Mouse (Mus musculus) embryonic facial prominence, embryonic 10.5 days (tissue): ENCODE data around the gene Tenm3. TPM values are rescaled to one million over a fixed set of nuclear protein-coding genes. Genes with fewer than 3 reads are reported as not detected.

ENCODE experiments used
- DNase-seq: peaks from one replicate; pipeline ENCODE4 v3.0.0-alpha.2; 2017; ENCODE audit warnings: low spot score
- H3K27ac ChIP-seq: fragments of 300-500 bp; sonication (generic); replicated peaks from 2 replicates; pipeline ENCODE4 v1.5.1; 2016; ENCODE audit warnings: mild to moderate bottlenecking
- H3K27me3 ChIP-seq: fragments of 300-500 bp; sonication (generic); replicated peaks from 2 replicates; pipeline ENCODE4 v1.6.1; 2016; ENCODE audit warnings: low read depth, mild to moderate bottlenecking; ENCODE audit not compliant: poor library complexity, severe bottlenecking
- H3K36me3 ChIP-seq: fragments of 300-500 bp; sonication (generic); replicated peaks from 2 replicates; pipeline ENCODE4 v1.6.1; 2016; ENCODE audit warnings: mild to moderate bottlenecking, moderate library complexity
- H3K4me1 ChIP-seq: fragments of 300-500 bp; sonication (generic); 2 replicates; pipeline ENCODE4 v1.6.1; 2016
- H3K4me3 ChIP-seq: fragments of 300-500 bp; sonication (generic); 2 replicates; pipeline ENCODE4 v1.5.1; 2016; ENCODE audit warnings: mild to moderate bottlenecking, moderate library complexity
- H3K9me3 ChIP-seq: fragments of 300-500 bp; sonication (generic); 2 replicates; pipeline ENCODE4 v1.6.1; 2016; ENCODE audit warnings: mild to moderate bottlenecking
- WGBS: fragments of 180-500 bp; shearing (Covaris S2); methylation state at CpG from one replicate; pipeline ENCODE4 v1.1.7; 2016; 5-methylcytosine and 5-hydroxymethylcytosine counted together
- polyA plus RNA-seq: library from polyadenylated mRNA; unstranded; fragments of >200 nt; fragmentation: Nextera tagmentation; extraction: Ambion mirVana; gene quantifications from 2 replicates; pipeline ENCODE4 v1.2.1, GENCODE M21; 2016

Tenm3 gene
- polyA plus RNA-seq, 1 experiment from 2014 or later: 44.0 TPM

GRCm38 (mm10) chr8:48517431-48517830 is 326.3 kb downstream of the Tenm3 start:
- no peaks in the 10 kb centered on the region for H3K9me3 ChIP-seq
- H3K36me3 ChIP-seq: peaks cover 23% of the 10 kb centered on the region
- no peak overlapping the region for H3K4me3 ChIP-seq
- H3K4me1 ChIP-seq: peaks cover 6% of the 10 kb centered on the region
- H3K27me3 ChIP-seq: no peaks in the 10 kb centered on the region
- no peak for DNase-seq
- H3K27ac ChIP-seq: no peak overlapping the region

- DNase-seq: no peak
- no peak overlapping the region for H3K4me3 ChIP-seq
- H3K27ac ChIP-seq: no peak overlapping the region
- H3K4me1 ChIP-seq: peaks cover 12% of the 10 kb centered on the region
- no peaks in the 10 kb centered on the region for H3K9me3 ChIP-seq
- H3K27me3 ChIP-seq: no peaks in the 10 kb centered on the region
- peaks cover 26% of the 10 kb centered on the region for H3K36me3 ChIP-seq
- 90% methylated on average over 4 of the region's 4 CpGs for WGBS
Measured at GRCm38 (mm10) chr8:48514230-48514629, 329.5 kb downstream of the Tenm3 start.

GRCm38 (mm10) chr8:48513801-48514200 is 329.9 kb downstream of the Tenm3 start:
- WGBS: 92% methylated on average over 7 of the region's 7 CpGs

GRCm38 (mm10) chr8:48511546-48511945 is 332.2 kb downstream of the Tenm3 start:
- H3K4me3 ChIP-seq: no peak overlapping the region
- peaks cover 25% of the 10 kb centered on the region for H3K36me3 ChIP-seq
- H3K9me3 ChIP-seq: no peaks in the 10 kb centered on the region
- H3K4me1 ChIP-seq: peaks cover 26% of the 10 kb centered on the region
- no peak for DNase-seq
- no peak overlapping the region for H3K27ac ChIP-seq
- WGBS: 90% methylated on average over 12 of the region's 12 CpGs
- H3K27me3 ChIP-seq: no peaks in the 10 kb centered on the region

More at GRCm38 (mm10) chr8:48513801-48514200, 329.9 kb downstream of the Tenm3 start:
- no peak for DNase-seq
- H3K4me3 ChIP-seq: no peak overlapping the region
- H3K27me3 ChIP-seq: no peaks in the 10 kb centered on the region
- no peaks in the 10 kb centered on the region for H3K9me3 ChIP-seq
- H3K4me1 ChIP-seq: peaks cover 17% of the 10 kb centered on the region
- H3K36me3 ChIP-seq: peaks cover 25% of the 10 kb centered on the region
- no peak overlapping the region for H3K27ac ChIP-seq

GRCm38 (mm10) chr8:48511137-48511536 is 332.6 kb downstream of the Tenm3 start:
- peaks cover 25% of the 10 kb centered on the region for H3K36me3 ChIP-seq
- no peak overlapping the region for H3K27ac ChIP-seq
- H3K4me1 ChIP-seq: peaks cover 26% of the 10 kb centered on the region
- DNase-seq: no peak
- no peaks in the 10 kb centered on the region for H3K9me3 ChIP-seq
- no peaks in the 10 kb centered on the region for H3K27me3 ChIP-seq
- H3K4me3 ChIP-seq: no peak overlapping the region
- WGBS: 91% methylated on average over 14 of the region's 14 CpGs

GRCm38 (mm10) chr8:48508641-48509599 is 334.8 kb downstream of the Tenm3 start:
- peak overlapping the region; percentile 21; the same call in 1 of the 2 replicates for H3K4me3 ChIP-seq
- WGBS: 50% methylated on average over 29 of the region's 29 CpGs

GRCm38 (mm10) chr8:48507719-48508501 is 335.8 kb downstream of the Tenm3 start:
- no peak overlapping the region for H3K4me3 ChIP-seq
- no peaks in the 10 kb centered on the region for H3K27me3 ChIP-seq
- no peak overlapping the region for H3K27ac ChIP-seq
- H3K9me3 ChIP-seq: no peaks in the 10 kb centered on the region
- peaks cover 26% of the 10 kb centered on the region for H3K4me1 ChIP-seq
- 65% methylated on average over 10 of the region's 10 CpGs for WGBS
- DNase-seq: no peak
- peaks cover 21% of the 10 kb centered on the region for H3K36me3 ChIP-seq

More at GRCm38 (mm10) chr8:48508641-48509599, 334.8 kb downstream of the Tenm3 start:
- Histone ChIP-seq H3K27ac (no peak overlapping the region), H3K9me3 (no peaks in the 10 kb centered on the region), H3K36me3 (peaks cover 29% of the 10 kb centered on the region), H3K4me1 (peaks cover 26% of the 10 kb centered on the region), H3K27me3 (no peaks in the 10 kb centered on the region)
- DNase-seq: peak; percentile 55

- Histone ChIP-seq H3K4me1 (peaks cover 25% of the 10 kb centered on the region), H3K27me3 (no peaks in the 10 kb centered on the region), H3K36me3 (peaks cover 7% of the 10 kb centered on the region; the same call in 1 of the 2 replicates), H3K9me3 (no peaks in the 10 kb centered on the region), H3K27ac (no peak overlapping the region), H3K4me3 (no peak overlapping the region)
- DNase-seq: no peak
- WGBS: 86% methylated on average over 5 of the region's 5 CpGs
Measured at GRCm38 (mm10) chr8:48492491-48492890, 351.3 kb downstream of the Tenm3 start.

- peaks cover 25% of the 10 kb centered on the region for H3K4me1 ChIP-seq
- no peak overlapping the region for H3K27ac ChIP-seq
- WGBS: 89% methylated on average over 6 of the region's 6 CpGs
- no peaks in the 10 kb centered on the region for H3K9me3 ChIP-seq
- no peaks in the 10 kb centered on the region for H3K27me3 ChIP-seq
- H3K4me3 ChIP-seq: no peak overlapping the region
- no peak for DNase-seq
- peaks cover 12% of the 10 kb centered on the region for H3K36me3 ChIP-seq
Measured at GRCm38 (mm10) chr8:48490635-48491165, 353.1 kb downstream of the Tenm3 start.

GRCm38 (mm10) chr8:48489936-48490634 is 353.7 kb downstream of the Tenm3 start:
- H3K4me1 ChIP-seq: peaks cover 25% of the 10 kb centered on the region
- no peaks in the 10 kb centered on the region for H3K27me3 ChIP-seq
- WGBS: 89% methylated on average over 18 of the region's 18 CpGs
- no peaks in the 10 kb centered on the region for H3K9me3 ChIP-seq
- no peak overlapping the region for H3K4me3 ChIP-seq
- H3K36me3 ChIP-seq: peaks cover 12% of the 10 kb centered on the region
- DNase-seq: no peak
- no peak overlapping the region for H3K27ac ChIP-seq

- no peaks in the 10 kb centered on the region for H3K27me3 ChIP-seq
- H3K4me3 ChIP-seq: no peak overlapping the region
- peaks cover 11% of the 10 kb centered on the region for H3K36me3 ChIP-seq
- WGBS: 76% methylated on average over 4 of the region's 4 CpGs
- DNase-seq: no peak
- peaks cover 25% of the 10 kb centered on the region for H3K4me1 ChIP-seq
- H3K9me3 ChIP-seq: no peaks in the 10 kb centered on the region
- no peak overlapping the region for H3K27ac ChIP-seq
Measured at GRCm38 (mm10) chr8:48489417-48489816, 354.3 kb downstream of the Tenm3 start.

GRCm38 (mm10) chr8:48488809-48489208 is 354.9 kb downstream of the Tenm3 start:
- DNase-seq: no peak
- Histone ChIP-seq H3K27ac (no peak overlapping the region), H3K4me1 (peaks cover 25% of the 10 kb centered on the region), H3K36me3 (peaks cover 8% of the 10 kb centered on the region), H3K4me3 (no peak overlapping the region), H3K9me3 (no peaks in the 10 kb centered on the region), H3K27me3 (no peaks in the 10 kb centered on the region)
- 71% methylated on average over 7 of the region's 7 CpGs for WGBS
